Mouse (Mus musculus) urinary bladder, adult 18-20 months (tissue): ENCODE measurements around the gene Brinp2.

ENCODE experiments used
- DNase-seq, 2 experiments: peaks; one replicate each; pipeline ENCODE4 v3.0.0; 2022; ENCODE audit warnings: low spot score in 2 of 2, mixed read lengths in 2 of 2

Gene Brinp2

DNA sequence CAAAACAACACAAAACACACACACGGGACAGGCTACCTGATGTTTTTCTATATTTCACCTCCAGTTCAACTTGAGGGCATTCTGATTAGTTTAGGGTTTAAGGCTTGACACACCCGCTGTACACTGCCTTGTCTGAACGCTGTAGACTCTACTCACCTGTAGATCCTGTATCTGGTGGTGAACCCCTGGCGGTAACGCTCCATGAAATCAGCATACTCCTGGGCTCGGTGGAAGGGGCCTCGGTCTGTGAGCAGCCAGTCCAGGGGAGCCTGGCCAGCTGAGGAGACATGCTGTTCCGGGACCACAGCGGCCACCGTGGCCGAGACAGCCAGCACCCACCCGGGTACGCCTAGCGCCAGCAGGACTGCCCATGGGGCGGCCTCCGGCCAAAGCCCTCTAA lies 60.9 kb downstream of the Brinp2 start:
- no peak for DNase-seq

- DNase-seq: no peak
These were observed 70.9 kb downstream of the Brinp2 start for GRCm38 (mm10) chr1:158285198-158285597.

- DNase-seq: no peak
These were observed 72.3 kb downstream of the Brinp2 start for GRCm38 (mm10) chr1:158283869-158284268.

DNA sequence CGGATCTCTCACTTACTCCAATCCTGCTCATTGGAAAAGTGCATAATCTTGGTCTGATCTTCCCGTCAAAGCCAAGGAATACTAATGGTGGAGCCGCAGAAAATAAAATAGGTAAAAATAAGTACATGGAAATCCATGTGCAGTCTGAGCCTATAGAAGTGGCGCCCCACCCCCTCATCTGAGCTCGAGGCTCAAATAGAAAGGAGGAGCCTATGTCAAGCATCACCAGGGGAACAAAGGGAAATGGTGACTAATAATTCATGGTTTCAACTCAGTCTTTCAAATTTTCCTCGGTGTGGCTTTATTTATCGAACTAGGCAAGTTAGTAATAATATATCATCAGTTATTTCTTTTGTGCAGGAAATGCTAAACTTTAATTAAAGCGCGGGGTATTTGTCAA lies 84.1 kb downstream of the Brinp2 start:
- no peak for DNase-seq

- no peak for DNase-seq
These were observed 89.0 kb downstream of the Brinp2 start for GRCm38 (mm10) chr1:158267020-158267571.

- no peak for DNase-seq
These were observed 89.7 kb downstream of the Brinp2 start for GRCm38 (mm10) chr1:158266293-158267019.

GRCm38 (mm10) chr1:158259516-158260235 lies 96.5 kb downstream of the Brinp2 start:
- DNase-seq: no peak

- DNase-seq: no peak
These were observed 97.3 kb downstream of the Brinp2 start for GRCm38 (mm10) chr1:158258685-158259292.

DNA sequence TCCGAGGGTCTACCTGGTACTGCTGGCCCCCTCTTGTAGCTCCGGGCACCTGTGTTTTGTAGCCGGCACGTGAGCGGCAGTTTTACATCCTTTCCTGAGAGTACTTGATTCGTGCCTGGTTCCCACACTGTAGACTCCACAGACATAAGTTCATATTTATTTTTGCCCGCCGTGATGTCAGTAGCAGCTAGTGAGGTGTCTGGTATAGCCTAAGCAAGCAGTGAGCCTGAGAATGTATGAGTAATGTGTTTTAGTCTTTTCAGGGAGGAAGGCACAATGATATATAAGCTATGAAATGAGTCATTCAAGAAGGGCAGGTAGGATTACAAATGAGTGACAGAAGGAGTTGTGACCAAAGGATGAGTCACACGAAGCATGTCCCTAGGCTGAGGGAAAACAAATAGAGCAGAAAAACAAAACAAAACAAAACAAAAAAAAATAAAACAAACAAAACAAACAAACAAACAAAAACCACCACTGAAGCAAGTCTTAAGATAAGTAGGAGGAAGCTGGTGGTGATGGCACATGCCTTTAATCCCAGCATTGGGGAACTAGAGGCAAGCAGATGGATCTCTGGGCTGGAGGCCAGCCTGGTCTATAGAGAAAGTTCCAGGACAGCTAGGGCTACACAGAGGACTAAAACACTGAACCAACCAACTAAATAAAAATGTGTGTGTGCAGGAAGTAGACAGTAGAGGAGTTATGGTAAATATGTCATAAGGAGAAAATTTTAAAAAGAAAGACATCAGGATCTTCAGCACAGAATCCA lies 100.0 kb downstream of the Brinp2 start:
- DNase-seq: no peak

GRCm38 (mm10) chr1:158252682-158253222 lies 103.4 kb downstream of the Brinp2 start:
- DNase-seq: no peak

DNA sequence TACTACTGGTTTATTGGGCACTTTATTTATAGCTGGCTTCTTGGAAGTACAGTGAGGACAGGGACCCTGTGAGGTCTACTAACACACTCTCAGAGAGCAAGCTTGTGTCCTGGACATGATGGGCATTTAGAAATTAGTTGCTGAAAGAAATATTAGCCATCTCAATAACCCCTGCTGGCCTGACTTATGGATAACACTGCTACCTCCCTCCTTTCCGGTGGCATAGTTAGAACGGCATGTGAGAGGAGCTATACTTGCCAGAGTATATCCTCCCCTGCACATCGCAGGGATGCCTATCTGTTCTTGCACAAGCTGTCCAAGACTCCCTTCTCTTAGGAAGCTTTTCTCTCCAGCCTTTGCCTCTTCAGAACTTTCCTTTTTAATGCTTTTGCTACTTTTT lies 107.9 kb downstream of the Brinp2 start:
- DNase-seq: no peak

- DNase-seq: no peak
These were observed 109.5 kb downstream of the Brinp2 start for GRCm38 (mm10) chr1:158246476-158247153.

- no peak for DNase-seq
These were observed 110.6 kb downstream of the Brinp2 start for GRCm38 (mm10) chr1:158245486-158245885.

DNA sequence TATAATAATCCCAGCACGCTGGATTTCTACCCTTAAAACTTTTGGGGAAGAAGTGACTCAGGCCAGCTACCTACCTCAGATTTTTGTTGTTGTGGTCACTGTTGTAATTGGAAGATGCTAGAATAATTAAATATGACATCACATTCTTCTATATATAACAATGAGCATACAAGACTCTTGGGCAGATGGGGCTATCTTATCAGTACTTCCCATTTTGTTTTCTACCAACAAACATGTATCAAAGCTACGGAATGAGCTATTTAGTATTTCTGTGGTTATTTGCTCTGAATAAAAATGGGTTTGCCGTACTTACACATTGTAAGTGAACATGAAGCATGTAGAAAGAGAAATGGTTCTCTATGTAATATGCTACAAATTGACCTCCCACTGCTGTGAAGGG lies 112.1 kb downstream of the Brinp2 start:
- DNase-seq: no peak

DNA sequence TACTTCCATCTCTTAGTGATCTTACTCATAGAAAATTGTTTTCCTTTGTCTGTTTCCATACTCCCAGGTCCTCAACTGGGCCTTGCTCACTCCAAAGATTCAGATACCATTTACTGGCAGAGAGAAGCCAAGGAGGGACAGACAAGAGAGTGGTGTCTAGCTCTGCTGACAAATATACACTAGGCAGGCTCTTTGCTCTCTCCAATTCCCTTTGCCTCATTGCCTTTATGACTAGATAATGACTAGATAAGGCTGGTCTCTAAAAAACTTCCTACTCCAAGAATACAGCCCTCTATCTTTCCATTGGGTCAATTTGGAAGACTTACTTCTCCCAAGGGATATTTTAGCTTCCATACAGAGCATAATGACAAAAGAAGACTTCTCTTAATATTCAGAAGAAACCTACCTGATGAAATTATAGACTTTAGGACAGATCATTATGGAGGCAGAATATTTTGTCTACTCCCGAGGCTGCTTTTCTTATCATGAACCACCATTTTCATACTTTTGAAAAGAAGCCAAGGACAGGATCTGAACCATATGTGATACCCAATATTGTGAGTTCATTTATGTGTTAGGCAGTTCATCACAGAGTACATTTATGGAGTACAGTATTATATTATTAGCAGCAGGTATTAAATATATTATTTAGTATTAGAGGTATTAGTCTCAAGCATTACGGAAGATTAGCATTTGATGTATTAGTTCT lies 114.1 kb downstream of the Brinp2 start:
- no peak for DNase-seq

DNA sequence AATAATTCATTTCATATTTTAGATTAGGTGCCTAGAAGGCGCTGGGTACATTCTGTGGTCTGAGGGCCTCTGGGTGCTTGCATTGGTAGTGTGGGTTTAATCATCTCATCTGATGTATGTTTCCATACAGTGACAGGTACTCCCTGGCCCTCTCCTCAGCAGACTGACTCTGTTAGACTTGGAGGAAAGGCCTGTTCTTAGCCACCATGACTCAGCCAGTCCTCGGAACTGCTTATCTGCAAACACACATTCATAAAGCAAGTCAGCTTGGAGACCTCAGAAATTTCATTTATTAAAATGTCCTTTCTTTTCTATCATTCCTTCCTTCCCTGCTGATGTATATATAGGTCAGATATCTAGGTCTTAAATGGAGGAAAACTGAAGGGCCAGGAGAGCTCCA lies 116.3 kb downstream of the Brinp2 start:
- DNase-seq: no peak

DNA sequence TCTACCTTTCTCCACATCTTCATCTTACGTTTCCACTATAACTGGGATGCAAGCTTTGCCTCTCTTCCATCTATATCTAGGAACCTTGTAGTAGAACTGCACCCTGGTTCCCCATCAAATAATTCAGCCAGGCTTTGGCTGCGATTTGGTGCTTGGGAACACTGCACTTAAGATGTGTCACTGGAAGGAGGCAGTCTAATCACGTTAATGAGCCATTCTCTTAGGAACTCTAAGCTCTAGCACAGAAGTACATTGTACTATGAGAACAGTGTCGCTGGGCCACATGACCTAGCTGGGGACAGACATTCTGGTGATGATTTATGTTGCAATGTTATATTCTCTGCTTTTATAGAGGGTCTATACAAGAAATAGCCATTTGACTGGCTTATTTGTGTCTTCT lies 117.4 kb downstream of the Brinp2 start:
- DNase-seq: no peak

- no peak for DNase-seq
These were observed 127.4 kb downstream of the Brinp2 start for GRCm38 (mm10) chr1:158228687-158229224.

- no peak for DNase-seq
These were observed 128.9 kb downstream of the Brinp2 start for GRCm38 (mm10) chr1:158227239-158227638.

- no peak for DNase-seq
These were observed 129.4 kb downstream of the Brinp2 start for GRCm38 (mm10) chr1:158226689-158227088.
